ENCODE assay signal across 31 mouse cellular contexts in the genomic region with DNA sequence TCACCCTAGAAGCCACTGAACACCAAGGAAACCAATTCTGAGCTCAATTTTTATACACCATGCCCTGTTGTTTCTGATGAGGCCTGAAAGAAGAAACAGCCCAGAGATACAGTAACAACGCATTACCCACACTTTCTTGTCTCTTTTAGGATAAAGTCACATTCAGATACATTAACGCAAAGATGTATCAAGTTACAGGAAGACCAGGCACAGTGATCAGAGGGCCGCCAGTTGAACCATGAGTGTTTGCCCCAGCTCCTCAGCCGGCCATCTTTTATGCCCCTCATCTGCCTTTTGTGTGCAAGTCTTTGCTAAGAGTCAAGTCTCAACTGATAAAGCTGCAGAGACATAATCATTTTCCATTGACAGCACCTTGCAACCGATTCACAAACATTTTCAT.
"Had no signal": no experiment of that assay in that cellular context is flagged by ENCODE, and none has a peak within 500 bp of the region (broad histone marks: within the 10 kb centered on the region; RNA-seq: fewer than 3 reads in every experiment).

No protein-coding gene starts in this region.

- H3K36me3 ChIP-seq: limb, embryonic 10.5 days; limb, embryonic 12.5 days; limb, embryonic 13.5 days; limb, embryonic 15.5 days; liver, embryonic 12.5 days; liver, embryonic 13.5 days; liver, embryonic 15.5 days; lung, embryonic 15.5 days; midbrain, embryonic 10.5 days; midbrain, embryonic 12.5 days; midbrain, embryonic 15.5 days; neural tube, embryonic 12.5 days had no signal

- H3K9ac ChIP-seq: limb, embryonic 12.5 days; limb, embryonic 13.5 days; limb, embryonic 15.5 days; liver, embryonic 12.5 days; liver, embryonic 13.5 days; liver, embryonic 14.5 days; liver, embryonic 15.5 days; liver, postnatal 0 days; lung, embryonic 14.5 days; lung, embryonic 15.5 days; midbrain, embryonic 12.5 days; midbrain, embryonic 15.5 days; neural tube, embryonic 12.5 days had no signal

- H3K4me2 ChIP-seq: limb, embryonic 12.5 days; limb, embryonic 13.5 days; limb, embryonic 15.5 days; liver, embryonic 11.5 days; liver, embryonic 12.5 days; liver, embryonic 13.5 days; liver, embryonic 15.5 days; lung, embryonic 14.5 days; lung, embryonic 15.5 days; midbrain, embryonic 12.5 days; midbrain, embryonic 15.5 days; neural tube, embryonic 12.5 days had no signal

- ATAC-seq: liver, embryonic 12.5 days; liver, postnatal 0 days; lung, postnatal 0 days; midbrain, embryonic 15.5 days; midbrain, embryonic 16.5 days had no signal

- DNase-seq: left cerebral cortex, postnatal 4 days; liver; liver, embryonic 13.5 days; liver, postnatal 0 days; lung, adult 18-20 months; lung, adult 2 months; lung, embryonic 14.5 days; lung, postnatal 10 days; lung, postnatal 14 days; lung, postnatal 36 days; lung, postnatal 4 days; midbrain, embryonic 14.5 days had no signal

- H3K27ac ChIP-seq: left cerebral cortex, adult 2 months; limb, embryonic 10.5 days; limb, embryonic 12.5 days; limb, embryonic 13.5 days; limb, embryonic 15.5 days; liver, embryonic 12.5 days; liver, embryonic 13.5 days; liver, embryonic 14.5 days; liver, embryonic 15.5 days; lung, embryonic 15.5 days; macrophage; midbrain, embryonic 10.5 days; midbrain, embryonic 12.5 days; midbrain, embryonic 15.5 days; neural tube, embryonic 12.5 days had no signal

- H3K4me3 ChIP-seq: left cerebral cortex, adult 2 months; limb, embryonic 10.5 days; limb, embryonic 12.5 days; limb, embryonic 13.5 days; limb, embryonic 15.5 days; liver, embryonic 12.5 days; liver, embryonic 13.5 days; liver, embryonic 15.5 days; lung, embryonic 15.5 days; megakaryocyte, embryonic 14.5 days; midbrain, embryonic 10.5 days; midbrain, embryonic 12.5 days; midbrain, embryonic 15.5 days; myocyte; neural tube, embryonic 12.5 days had no signal

- H3K4me1 ChIP-seq: limb, embryonic 10.5 days; limb, embryonic 12.5 days; limb, embryonic 13.5 days; limb, embryonic 15.5 days; liver, embryonic 12.5 days; liver, embryonic 13.5 days; liver, embryonic 15.5 days; lung, embryonic 15.5 days; megakaryocyte, embryonic 14.5 days; midbrain, embryonic 12.5 days; midbrain, embryonic 15.5 days; neural tube, embryonic 12.5 days had no signal

- H3K27me3 ChIP-seq: limb, embryonic 15.5 days; liver, embryonic 12.5 days; liver, embryonic 13.5 days; liver, embryonic 15.5 days; lung, embryonic 15.5 days; megakaryocyte, embryonic 14.5 days; neural tube, embryonic 12.5 days had no signal

- H3K9me3 ChIP-seq: limb, embryonic 10.5 days; limb, embryonic 12.5 days; limb, embryonic 13.5 days; limb, embryonic 15.5 days; liver, embryonic 12.5 days; liver, embryonic 13.5 days; liver, embryonic 15.5 days; lung, embryonic 15.5 days; midbrain, embryonic 10.5 days; midbrain, embryonic 12.5 days; midbrain, embryonic 15.5 days; neural tube, embryonic 12.5 days had no signal
